Mouse (Mus musculus): Measurements from ENCODE around the gene Ccdc188.

- TF ChIP-seq CTCF (IDR thresholded peaks at IDR 0.05; ENCODE audit: low read depth, low read length) (no peak), POLR2A (IDR thresholded peaks at IDR 0.05; ENCODE audit: extremely low read depth, insufficient read depth, low read length) (no peak)
These were observed 14.1 kb upstream of the Ccdc188 start for GRCm38 (mm10) chr16:18203430-18204091.
